Mouse (Mus musculus) cerebral cortex, adult 2 months (tissue): ENCODE results near the gene Sox11.

Experiments
- WGBS: fragments of 180-500 bp; shearing (Covaris S2); methylation state at CpG from one replicate; pipeline ENCODE4 v1.1.7; 2018; 5-methylcytosine and 5-hydroxymethylcytosine counted together

Gene Sox11

DNA sequence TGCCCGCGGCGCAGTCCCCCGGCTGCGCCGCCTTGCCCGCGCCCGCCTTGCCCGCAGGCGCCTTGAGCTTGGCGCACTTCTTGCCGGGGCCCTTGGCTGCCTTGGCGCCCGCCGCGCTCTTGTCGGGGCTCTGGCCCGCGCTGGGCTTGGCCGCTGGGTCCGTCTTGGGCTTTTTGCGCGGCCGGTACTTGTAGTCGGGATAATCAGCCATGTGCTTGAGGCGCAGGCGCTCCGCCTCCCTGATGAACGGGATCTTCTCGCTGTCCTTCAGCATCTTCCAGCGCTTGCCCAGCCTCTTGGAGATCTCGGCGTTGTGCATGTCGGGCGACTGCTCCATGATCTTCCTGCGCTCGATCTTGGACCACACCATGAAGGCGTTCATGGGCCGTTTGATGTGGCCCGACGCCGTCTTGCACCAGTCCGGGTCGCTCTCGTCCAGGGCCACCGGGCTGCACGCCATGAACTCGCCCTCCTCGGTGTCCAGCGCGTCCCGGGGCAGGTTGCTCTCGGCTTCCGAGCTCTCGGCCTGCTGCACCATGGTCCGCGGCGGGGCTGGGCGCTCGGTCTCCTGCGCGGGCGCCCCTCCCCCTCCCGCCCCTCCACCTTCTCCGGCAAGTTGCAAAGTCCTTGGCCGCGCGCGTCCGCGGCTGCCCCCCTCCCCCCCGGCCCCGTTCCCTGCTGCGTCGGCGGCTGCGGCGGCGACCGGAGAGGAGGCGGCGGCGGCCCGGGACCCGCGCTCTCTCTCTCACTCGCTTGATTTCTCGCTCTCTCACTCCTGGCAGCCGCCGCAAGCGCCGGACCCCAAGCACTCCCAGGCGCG is at the start of gene Sox11:
Gene Sox11 (minus strand): TSS at position 704 of the 820 bp plus-strand sequence.
- under 1% methylated on average over 94 of the region's 95 CpGs for WGBS

DNA sequence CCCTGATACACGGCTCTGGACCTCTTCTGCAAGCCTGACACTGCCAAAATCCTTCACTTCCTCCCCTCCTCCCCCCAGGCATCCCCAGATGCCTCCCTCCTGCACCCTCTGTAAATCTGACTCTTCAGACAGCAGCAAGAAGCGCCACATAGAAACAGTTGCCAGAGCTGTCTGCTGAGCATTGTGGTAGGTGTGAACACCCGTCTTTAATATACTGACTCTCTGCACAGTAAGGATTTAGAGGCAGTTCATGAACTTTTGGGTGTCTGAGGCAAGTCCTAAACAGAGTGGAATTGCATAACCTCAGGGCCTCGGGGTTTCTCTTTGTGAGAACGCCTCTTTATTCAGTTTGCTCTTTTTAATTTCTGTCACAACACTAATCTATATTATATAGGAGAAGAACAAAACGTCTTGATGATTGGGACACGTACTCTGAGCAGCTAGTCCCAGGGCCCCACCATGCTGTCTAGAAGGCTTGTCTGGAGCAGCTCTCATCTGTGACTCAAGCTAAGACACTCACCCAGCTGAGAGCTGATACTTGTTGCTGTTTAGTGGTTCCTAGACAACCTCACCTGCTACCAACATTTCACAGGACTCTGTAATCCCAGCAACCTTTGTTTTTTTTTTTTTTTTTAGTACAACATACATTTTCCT is 49.4 kb upstream of the Sox11 start:
- 52% methylated on average over 7 of the region's 7 CpGs for WGBS

DNA sequence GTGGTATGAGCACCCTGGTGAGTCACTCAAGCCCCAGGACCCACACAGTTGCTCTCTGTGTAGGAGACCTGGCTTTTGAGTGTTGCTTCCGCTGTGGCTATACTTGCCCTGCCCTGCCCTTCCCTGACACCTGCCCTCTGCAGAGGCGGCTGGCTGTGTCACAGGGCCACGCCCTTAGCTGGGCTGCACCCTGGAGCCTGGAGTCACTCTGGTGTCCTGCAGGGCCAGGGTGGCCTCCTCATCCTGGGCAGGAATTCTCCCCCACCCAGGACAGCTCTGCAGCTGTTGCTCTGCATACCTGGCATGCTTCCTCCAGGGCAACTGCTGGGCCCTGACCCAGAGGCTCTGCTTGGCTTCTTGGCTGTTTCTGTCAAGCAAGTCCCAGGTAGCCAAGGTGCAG is 48.1 kb upstream of the Sox11 start:
- 83% methylated on average over 3 of the region's 3 CpGs for WGBS

DNA sequence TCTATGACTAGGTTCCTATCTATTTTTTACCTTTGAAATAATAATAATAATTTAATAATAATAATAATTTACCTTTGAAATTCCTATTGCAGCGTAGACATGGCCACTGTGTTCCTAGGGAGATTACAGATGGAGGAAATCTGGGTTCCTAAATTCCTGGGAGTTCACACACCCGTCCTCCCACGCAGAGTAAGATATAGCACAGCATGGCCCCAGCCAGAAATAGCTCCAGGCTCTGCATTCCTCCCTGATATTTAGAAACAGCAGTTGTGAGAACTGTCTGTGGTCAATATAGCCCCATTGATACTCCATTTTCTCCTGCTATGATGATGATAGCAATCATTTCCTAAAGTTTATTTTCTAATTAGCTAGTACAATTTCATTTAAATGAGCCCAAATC is 30.1 kb upstream of the Sox11 start:
- 64% methylated on average over 3 of the region's 3 CpGs for WGBS

DNA sequence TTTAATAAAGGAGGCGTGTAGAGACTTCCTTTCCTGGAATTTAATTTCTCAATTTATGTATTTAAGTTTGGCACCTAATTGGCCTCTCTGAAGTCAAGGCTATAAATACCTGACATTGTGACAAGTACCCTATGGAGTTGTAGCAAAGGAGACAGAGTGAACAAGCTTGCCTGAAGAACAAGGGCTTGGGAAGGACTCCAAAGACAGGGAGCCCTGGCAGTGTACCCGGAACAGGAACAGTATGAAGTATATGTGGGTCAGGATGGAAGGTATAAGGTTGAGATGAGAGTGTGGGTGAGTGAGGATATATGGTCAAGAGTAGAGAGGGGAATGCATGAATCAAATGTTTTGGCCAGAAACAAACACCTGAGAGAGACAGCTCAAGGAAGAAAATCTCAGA is 28.4 kb upstream of the Sox11 start:
- WGBS = 83% methylated on average over 2 of the region's 2 CpGs

DNA sequence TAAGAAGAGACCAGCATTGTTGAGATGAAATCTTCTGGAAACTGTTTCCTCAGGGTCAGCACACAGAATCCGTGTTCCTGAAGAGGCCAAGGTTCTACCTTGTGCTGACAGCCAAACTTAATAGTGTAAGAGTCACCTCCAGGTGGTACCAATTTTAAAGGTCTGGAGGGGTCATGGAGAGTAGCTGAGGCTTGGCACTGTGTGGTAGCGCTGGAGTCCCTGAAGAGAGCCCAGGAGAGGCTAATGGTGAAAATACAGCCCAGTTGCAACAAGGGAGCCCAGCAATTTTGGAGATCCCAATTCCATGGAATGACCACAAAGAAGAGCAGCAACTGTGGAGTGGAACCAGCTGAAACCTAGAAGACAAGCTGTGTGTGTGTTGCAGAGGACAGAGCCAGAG is 25.1 kb upstream of the Sox11 start:
- 87% methylated on average over 2 of the region's 2 CpGs for WGBS

DNA sequence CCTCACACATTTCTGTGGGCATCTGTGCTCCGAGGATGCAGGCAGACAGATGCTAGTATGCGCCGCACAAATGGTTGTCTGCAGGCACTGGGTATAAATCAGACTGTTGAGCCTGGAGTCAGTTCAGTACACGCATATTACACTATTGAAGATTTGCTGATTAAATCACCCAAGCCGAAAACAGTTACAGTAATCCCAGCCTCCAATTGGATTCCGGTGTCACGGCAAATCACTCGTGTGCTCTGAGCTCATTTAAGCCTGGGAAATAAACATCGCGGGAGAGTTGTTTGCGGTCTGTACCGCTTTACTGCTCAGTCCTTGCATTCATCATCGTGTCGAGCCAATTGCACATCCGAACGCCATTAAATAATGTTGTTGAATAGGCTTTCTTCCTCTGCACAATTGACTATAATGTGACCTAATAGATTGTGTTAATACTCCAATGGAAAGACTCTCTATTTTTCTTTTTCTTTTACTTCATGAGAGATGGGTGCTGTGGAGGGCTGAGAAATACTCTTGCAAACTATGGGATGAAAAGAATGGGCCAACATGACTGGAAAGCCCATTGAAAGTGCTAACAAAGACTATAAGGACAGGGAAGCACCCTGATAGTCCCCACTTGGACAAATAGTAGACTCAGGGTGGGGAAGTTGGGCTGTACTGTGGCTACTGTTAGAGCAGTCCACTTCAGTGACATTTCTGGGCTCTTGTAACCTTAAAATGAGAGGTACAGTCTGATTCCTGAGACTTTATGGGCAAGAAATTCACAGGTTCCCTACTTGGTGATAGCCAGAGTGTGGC is 21.7 kb upstream of the Sox11 start:
- 41% methylated on average over 16 of the region's 16 CpGs for WGBS

DNA sequence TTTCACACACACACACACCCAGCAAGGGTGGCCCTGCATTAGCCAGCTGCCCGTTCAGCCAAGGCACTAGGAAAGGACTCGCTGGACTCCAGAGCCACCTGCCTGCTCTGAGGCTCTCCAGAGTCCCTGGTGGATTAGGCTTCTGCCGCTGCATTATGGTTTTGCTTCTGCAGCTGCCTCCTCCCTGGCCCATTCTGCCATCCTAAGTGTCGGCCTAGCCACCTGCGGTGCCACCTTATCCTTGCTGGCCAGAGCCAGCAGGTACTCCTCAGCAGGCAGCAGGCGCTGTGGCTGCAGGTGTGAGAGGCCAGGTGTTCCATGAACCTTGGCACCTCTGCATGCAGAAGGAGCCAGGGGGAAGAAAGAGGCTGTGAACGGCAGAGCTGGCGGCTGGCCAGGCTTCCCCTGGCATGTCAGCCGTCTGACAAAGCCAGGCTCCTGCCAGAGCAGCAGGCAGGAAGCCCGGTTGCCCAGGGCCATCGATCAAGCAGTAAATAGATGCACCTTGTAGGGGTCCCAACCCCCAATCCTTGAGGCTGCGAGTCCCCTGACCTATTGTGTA is 14.8 kb upstream of the Sox11 start:
- WGBS = 31% methylated on average over 12 of the region's 12 CpGs

DNA sequence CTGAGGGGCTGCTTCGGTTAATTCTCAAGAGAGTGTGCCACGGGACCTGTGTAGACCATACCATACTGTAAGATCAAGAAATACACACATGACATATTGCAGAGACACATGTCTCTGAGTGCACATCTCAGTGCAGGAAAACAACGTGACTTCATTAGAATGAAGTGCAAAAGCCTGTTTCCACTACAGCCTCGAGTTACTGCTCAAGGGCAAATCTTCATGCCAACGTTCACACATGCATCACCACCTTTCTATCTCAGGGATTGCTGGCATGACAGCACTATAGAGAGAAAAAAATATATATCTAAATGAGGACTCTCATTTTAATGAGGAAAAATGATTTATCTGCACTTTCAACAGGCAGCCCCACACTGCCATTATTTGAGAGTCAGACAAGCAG is 14.2 kb upstream of the Sox11 start:
- WGBS = 83% methylated on average over 5 of the region's 5 CpGs

DNA sequence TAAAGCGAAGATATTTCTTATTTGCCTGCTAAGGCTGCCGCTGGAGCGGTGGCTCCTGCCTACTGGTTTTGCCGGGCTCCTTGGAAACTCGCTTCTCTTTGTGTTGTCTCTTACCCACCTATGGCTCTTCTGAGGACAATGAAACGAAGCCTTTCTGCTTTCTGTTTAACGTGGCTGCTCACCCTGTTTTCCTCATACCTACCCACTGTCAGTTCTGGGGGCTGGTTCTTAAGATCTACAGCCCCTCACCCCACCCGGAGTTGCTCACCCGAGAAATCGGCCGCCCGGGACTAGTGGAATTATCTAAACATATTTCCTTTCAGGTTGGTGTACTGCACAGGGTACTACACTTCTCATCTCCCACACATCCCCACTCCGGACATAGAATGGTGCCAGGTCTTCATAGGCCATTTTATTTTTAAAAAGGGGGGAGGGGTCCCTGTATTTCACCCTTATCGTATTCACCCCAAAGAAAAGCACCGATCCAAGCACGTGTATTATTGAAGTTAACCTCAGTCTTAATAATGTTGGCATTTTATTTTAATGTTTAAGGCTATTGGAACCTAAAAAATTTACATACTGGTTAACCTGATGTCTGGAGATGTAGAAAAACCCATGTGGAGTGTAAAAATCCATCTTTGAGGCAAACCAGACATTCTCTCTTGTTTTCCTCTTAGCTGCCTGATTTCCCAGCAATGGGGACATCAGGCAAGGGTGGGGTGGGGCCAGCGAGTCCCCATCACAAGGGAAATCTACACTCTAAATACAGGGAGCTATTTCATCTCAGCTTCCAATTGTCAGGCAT is 1.4 kb upstream of the Sox11 start:
- 18% methylated on average over 17 of the region's 17 CpGs for WGBS

DNA sequence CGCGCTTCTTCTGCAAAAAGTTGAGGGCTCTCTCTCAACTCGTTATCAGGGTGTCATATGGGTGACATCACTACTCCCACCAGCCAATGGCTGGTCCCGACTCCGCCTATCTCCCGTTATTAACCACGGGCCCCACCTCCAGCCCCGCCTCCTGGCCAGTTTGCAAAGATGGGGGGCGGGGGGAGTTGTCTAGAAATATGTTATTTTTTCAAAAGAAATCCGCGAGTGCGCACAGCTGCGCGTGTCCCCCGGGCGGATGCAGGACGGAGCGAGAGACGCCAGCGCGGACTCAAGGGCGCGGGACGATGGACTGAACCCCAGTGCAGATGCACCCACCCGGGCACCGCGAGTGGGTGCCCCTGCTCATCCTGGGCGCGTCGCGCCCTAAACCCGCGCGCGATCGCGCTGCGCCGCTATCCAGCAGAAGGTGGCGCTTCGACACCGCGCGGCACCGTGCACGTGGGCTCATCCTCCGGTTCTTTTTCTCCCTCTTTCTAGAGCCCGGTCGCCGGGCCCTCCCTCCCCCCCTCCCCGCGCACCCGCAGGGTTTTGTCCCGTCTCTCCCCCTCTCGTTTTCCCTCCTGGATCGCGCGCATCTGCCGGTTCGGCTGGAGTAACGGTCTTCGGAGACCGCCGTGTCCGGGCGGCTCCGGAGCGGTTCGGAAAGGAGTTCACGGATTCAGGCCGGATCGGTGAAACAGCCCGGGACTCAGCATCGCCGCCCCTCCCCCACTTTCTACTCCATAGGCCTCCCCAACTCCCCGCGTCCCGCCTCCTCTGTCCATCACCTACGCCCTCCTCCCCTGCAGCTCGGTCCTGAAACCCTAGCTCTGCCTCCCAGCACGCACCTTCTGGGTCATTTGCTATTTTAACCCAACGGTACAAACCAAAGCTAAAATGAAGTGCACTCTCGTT is 574 bp upstream of the Sox11 start:
- WGBS = under 1% methylated on average over 83 of the region's 83 CpGs

DNA sequence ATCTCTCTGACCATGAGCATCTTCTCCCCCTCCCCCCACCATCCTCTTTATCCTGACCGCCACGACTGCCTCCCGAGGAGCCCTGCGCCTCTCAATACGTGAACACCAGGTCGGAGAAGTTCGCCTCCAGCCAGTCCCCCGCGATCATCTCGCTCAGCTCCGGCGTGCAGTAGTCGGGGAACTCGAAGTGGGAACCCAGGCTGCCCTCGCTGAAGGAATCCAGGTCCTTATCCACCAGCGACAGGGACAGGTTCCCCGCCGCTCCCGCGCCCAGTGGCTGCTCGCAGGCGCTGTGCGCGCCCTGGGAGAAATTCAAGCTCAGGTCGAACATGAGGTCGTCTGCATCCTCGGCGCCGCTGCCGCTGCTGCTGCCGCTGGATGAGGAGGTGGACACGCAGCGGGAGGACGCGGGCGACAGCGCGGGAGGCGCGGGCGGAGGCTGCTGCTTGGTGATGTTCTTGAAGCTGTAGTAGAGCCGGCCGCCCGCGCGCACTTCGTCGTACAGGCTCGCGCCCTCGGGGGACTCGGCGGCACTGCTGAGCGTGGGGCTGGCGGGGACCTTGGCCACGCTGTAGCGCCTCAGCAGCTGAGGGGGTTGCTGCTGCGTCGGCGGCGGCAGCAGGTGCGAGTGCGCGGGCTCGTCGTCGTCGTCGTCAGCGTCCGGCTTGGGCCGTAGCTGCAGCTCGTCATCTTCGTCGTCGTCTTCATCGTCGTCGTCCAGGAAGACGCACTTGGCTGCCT is 1.1 kb downstream of the Sox11 start:
- WGBS = under 1% methylated on average over 80 of the region's 80 CpGs

DNA sequence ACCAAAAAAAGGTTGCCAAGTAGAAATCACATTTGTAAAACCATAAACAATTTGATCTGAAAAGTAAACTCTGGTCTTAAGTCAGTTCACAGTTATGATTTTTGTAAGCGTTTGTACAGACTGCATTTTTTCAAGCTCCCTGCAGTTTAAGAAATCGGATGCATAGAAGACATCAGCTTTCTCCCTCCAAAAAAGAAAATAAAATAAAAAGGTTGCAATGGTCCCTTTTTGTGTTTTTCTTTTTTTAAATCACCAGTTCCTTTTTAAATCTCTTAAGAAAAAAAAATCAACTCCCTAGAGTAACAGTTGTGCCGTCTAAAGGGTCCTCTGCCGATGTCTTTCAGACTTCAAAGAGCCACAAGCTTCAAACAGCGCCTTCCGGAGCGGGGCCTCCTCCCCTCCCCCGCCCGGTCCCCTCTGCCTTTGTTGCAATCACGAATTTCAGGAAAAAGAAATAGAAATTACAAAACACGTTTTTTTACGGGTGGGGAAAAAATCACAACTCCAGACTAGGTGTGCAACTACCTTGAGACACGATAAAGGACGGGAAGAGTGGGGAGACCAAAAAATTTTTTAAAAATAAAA is 1.8 kb downstream of the Sox11 start:
- WGBS = 3% methylated on average over 14 of the region's 14 CpGs

DNA sequence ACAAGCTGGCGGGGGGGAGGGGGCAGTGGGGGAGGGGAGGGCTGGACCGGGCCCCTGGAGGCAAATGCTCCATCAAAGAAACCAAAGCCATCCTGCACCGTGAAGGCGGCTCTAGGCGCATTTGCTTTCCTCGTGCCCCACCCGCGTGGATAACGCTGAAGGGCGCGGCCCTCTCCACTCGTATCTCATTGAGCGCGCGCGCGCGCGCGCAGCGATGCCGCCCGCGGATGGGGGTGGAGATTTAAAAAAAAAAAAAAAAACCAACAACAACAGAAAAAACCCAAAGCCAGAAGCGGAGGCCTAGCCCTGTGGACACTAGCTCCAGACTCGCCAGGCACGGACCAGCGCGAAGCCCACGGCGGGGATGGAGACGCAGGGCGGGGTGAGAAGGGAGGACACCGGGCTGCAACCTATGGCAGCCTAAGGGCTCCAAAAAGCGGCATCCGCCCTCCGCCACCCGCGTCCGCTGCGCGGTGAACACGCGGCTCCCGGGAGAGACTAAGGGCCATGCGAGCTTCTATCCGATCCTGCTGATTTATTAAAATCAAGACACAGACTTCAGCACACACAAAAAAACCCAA is 3.1 kb downstream of the Sox11 start:
- under 1% methylated on average over 47 of the region's 47 CpGs for WGBS

DNA sequence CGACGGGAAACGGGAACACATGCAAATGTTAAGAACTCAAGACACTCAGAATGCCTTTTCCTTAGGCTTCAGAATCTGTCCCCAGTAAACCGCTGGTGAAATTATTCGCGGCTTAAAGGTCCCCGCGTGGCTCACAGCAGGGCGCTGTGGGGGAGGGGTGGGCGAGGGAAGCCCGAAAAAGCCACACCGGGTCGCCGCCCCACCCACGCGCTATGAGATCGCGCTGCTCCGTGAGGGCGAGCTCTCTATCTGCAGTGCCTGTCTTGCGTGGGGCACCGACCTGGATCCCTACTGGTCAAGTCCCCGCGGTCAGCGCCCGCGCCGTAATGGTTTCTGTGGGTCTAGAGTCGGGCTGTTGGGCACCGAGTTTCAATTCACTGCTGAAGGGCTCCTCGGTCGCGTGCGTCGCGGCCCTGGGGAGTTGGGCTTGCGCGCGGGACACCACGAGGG is 3.6 kb downstream of the Sox11 start:
- WGBS = under 1% methylated on average over 40 of the region's 40 CpGs

DNA sequence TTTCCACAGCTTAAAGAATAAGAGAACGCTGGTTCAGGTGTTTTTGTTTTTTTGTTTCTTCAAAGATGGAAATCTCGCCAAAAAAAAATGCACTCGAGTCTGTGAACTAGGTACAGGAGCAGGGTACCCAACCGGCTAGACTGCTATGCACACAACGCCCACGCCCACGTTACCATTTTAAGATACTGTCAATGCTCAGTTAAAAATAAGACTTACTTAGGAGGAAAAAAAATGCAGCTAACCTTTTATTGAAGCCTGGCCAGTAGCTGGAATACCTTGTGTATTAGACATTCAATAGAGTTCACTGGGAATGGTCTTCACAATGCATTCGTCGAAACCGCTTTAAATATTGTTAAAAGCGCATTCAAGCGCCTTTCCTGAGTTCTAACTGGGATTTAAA is 4.3 kb downstream of the Sox11 start:
- WGBS = 21% methylated on average over 12 of the region's 12 CpGs

DNA sequence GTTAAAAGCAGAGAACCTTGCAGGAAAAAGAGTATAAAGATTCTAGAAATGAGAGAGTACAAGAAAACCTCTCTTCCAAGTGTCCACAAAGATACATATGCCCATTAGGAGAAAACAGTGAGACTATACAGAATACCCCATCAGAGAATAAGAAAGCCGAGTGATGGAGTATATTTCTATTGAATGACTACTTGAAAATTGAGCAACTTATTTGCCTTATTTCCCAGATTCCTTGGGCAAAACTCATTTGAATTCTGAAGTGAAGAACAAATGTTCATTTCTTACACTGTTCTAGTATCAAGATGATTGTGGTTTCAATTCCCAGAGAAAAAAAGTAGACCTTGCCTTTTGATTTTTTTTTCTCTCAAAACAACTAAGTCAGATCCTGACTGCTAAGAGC is 4.9 kb downstream of the Sox11 start:
- 52% methylated on average over 1 of the region's 1 CpGs for WGBS

DNA sequence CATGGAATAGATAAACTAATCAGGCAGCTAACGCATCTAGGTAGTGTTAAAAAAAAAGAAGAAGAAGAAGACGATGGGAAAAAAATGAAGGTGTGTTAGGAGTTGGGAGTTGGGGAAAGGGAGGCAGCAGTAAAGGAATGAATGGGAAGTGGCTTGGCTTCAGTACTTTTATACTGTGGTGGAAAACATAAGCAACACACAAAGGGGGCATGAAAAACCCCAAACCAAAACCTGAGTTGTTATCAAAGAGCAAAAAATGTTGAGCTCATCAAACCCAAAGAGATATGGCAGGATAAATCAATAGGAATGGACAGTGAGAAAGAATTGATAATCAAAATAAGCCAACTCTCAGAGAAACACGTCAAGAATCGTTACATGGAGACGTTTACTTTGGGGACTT is 5.6 kb downstream of the Sox11 start:
- 65% methylated on average over 5 of the region's 5 CpGs for WGBS

DNA sequence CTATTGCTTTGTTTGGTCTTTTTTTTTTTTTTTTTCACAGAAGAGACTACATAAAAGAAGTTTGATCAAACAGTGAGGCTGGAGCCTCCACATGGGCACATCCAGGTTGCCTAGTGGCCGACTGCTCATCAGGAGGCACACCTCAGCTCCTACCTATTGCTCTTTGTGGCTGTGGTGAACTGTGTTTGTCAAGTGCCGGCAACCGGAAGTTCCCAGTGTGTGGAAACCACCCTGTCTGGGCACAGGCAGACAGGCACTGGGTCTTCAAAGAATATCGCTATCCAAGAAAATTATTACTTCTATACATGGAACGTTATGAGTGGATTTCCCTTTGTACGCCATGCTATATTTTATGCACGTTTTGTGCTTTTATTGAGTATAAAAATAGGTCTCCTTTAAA is 6.0 kb downstream of the Sox11 start:
- 58% methylated on average over 7 of the region's 7 CpGs for WGBS
